Mouse (Mus musculus): ENCODE measurements at regions not wholly inside any gene's neighbourhood (a gene's known extent, or its start where the extent isn't known, plus 50 kb on each side); places are given as distances from the start of the nearest gene placed in this dataset.

GRCm38 (mm10) chr6:95179993-95180392 is 63.0 kb downstream of the Kbtbd8 start:
- DNase-seq (ENCODE audit: low spot score in 2 of 2) = no peak
- intact Hi-C loops (cut with DNase I) = no loop called here

- intact Hi-C loops (cut with DNase I) = no loop called here
- DNase-seq (ENCODE audit: low spot score in 2 of 2) = no peak
These were observed 65.2 kb downstream of the Kbtbd8 start for GRCm38 (mm10) chr6:95182238-95182637.

- DNase-seq (ENCODE audit: low spot score in 2 of 2) = no peak
- intact Hi-C loops (cut with DNase I) = no loop called here
These were observed 68.3 kb downstream of the Kbtbd8 start for GRCm38 (mm10) chr6:95185074-95185931.

- intact Hi-C loops (cut with DNase I) = no loop called here
- no peak for DNase-seq (ENCODE audit: low spot score in 2 of 2)
These were observed 79.6 kb downstream of the Kbtbd8 start for GRCm38 (mm10) chr6:95196631-95197030.

- intact Hi-C loops (cut with DNase I) = no loop called here
- DNase-seq (ENCODE audit: low spot score in 2 of 2) = peak; percentile 52 to 62
These were observed 81.6 kb downstream of the Kbtbd8 start for GRCm38 (mm10) chr6:95198611-95199010.

GRCm38 (mm10) chr6:95202291-95202790 is 85.3 kb downstream of the Kbtbd8 start:
- intact Hi-C loops (cut with DNase I) = no loop called here
- no peak for DNase-seq (ENCODE audit: low spot score in 2 of 2)

- no peak for DNase-seq (ENCODE audit: low spot score in 2 of 2)
- intact Hi-C loops (cut with DNase I) = no loop called here
These were observed 85.9 kb downstream of the Kbtbd8 start for GRCm38 (mm10) chr6:95202978-95203377.

GRCm38 (mm10) chr6:95204231-95204630 is 87.2 kb downstream of the Kbtbd8 start:
- DNase-seq (ENCODE audit: low spot score in 2 of 2) = no peak
- intact Hi-C loops (cut with DNase I) = no loop called here

GRCm38 (mm10) chr6:95207063-95207462 is 90.0 kb downstream of the Kbtbd8 start:
- intact Hi-C loops (cut with DNase I) = no loop called here
- no peak for DNase-seq (ENCODE audit: low spot score in 2 of 2)

GRCm38 (mm10) chr6:95217431-95217830 is 100.4 kb downstream of the Kbtbd8 start:
- intact Hi-C loops (cut with DNase I) = no loop called here
- DNase-seq (ENCODE audit: low spot score in 2 of 2) = peak; percentile 57 to 70

- intact Hi-C loops (cut with DNase I) = no loop called here
- no peak for DNase-seq (ENCODE audit: low spot score in 2 of 2)
These were observed 101.8 kb downstream of the Kbtbd8 start for GRCm38 (mm10) chr6:95218830-95219229.

- intact Hi-C loops (cut with DNase I) = loop anchor here (5.0 to 10.0 kb wide), 2 partner anchors 261 to 1784 kb away; no protein-coding TSS in a partner anchor
- DNase-seq (ENCODE audit: low spot score in 2 of 2) = peak; percentile 76 to 78
These were observed 98.4 kb upstream of the Gm10234 start for GRCm38 (mm10) chr6:95223537-95223936.

GRCm38 (mm10) chr6:95229885-95230284 is 92.0 kb upstream of the Gm10234 start:
- intact Hi-C loops (cut with DNase I) = loop anchor here (10.0 kb wide), 1 partner anchor 255 kb away; no protein-coding TSS in a partner anchor
- DNase-seq (ENCODE audit: low spot score in 2 of 2) = no peak

- intact Hi-C loops (cut with DNase I) = no loop called here
- no peak for DNase-seq (ENCODE audit: low spot score in 2 of 2)
These were observed 87.2 kb upstream of the Gm10234 start for GRCm38 (mm10) chr6:95234712-95235111.

- intact Hi-C loops (cut with DNase I) = no loop called here
- peak in 1 of 2 experiments; percentile 9 for DNase-seq (ENCODE audit: low spot score in 2 of 2)
These were observed 78.3 kb upstream of the Gm10234 start for GRCm38 (mm10) chr6:95243657-95244056.

GRCm38 (mm10) chr6:95244911-95245310 is 77.0 kb upstream of the Gm10234 start:
- no peak for DNase-seq (ENCODE audit: low spot score in 2 of 2)
- intact Hi-C loops (cut with DNase I) = no loop called here

- intact Hi-C loops (cut with DNase I) = no loop called here
- DNase-seq (ENCODE audit: low spot score in 2 of 2) = no peak
These were observed 65.6 kb upstream of the Gm10234 start for GRCm38 (mm10) chr6:95256303-95256702.

GRCm38 (mm10) chr6:95261001-95261400 is 60.9 kb upstream of the Gm10234 start:
- intact Hi-C loops (cut with DNase I) = no loop called here
- DNase-seq (ENCODE audit: low spot score in 2 of 2) = no peak

GRCm38 (mm10) chr6:95264011-95264869 is 57.7 kb upstream of the Gm10234 start:
- intact Hi-C loops (cut with DNase I) = no loop called here
- DNase-seq (ENCODE audit: low spot score in 2 of 2) = no peak

GRCm38 (mm10) chr6:95269524-95269923 is 52.4 kb upstream of the Gm10234 start:
- DNase-seq (ENCODE audit: low spot score in 2 of 2) = no peak

More at GRCm38 (mm10) chr6:95269524-95269923, 52.4 kb upstream of the Gm10234 start:
- intact Hi-C loops (cut with DNase I) = no loop called here

Data from left cerebral cortex, postnatal 36 days (tissue).